Mouse (Mus musculus) heart, embryonic 15.5 days (tissue): ENCODE data around the gene Gm128. TPM values are rescaled to one million over a fixed set of nuclear protein-coding genes. Genes with fewer than 3 reads are reported as not detected.

Experiments
- ATAC-seq: fragments of 200-750 bp; cut with Nextera tagmentation; replicated peaks from 2 replicates; pipeline ENCODE4 v1.8.0; 2017; ENCODE audit warnings: low read depth, moderate TSS enrichment; ENCODE audit not compliant: insufficient number of reproducible peaks, insufficient read depth, low FRiP score
- H3K27ac ChIP-seq: fragments of 300-500 bp; sonication (generic); 2 replicates; pipeline ENCODE4 v1.5.1; 2015; ENCODE audit warnings: mild to moderate bottlenecking, inconsistent platforms
- H3K27me3 ChIP-seq: fragments of 300-500 bp; sonication (generic); 2 replicates; pipeline ENCODE4 v1.6.1; 2015; ENCODE audit warnings: inconsistent platforms
- H3K36me3 ChIP-seq: fragments of 300-500 bp; sonication (generic); 2 replicates; pipeline ENCODE4 v1.6.1; 2015; ENCODE audit warnings: mild to moderate bottlenecking, inconsistent platforms
- H3K4me1 ChIP-seq: fragments of 300-500 bp; sonication (generic); replicated peaks from 2 replicates; pipeline ENCODE4 v1.6.1; 2015; ENCODE audit warnings: inconsistent platforms
- H3K4me2 ChIP-seq: fragments of 300-500 bp; sonication (generic); 2 replicates; pipeline ENCODE4 v1.6.1; 2015; ENCODE audit warnings: inconsistent platforms, mild to moderate bottlenecking, moderate library complexity
- H3K4me3 ChIP-seq: fragments of 300-500 bp; sonication (generic); 2 replicates; pipeline ENCODE4 v1.5.1; 2015; ENCODE audit warnings: mild to moderate bottlenecking, inconsistent platforms
- H3K9ac ChIP-seq: fragments of 300-500 bp; sonication (generic); 2 replicates; pipeline ENCODE4 v1.6.1; 2015; ENCODE audit warnings: mild to moderate bottlenecking, inconsistent platforms
- H3K9me3 ChIP-seq: fragments of 300-500 bp; sonication (generic); replicated peaks from 2 replicates; pipeline ENCODE4 v1.6.1; 2016; ENCODE audit warnings: inconsistent platforms
- WGBS: fragments of 180-500 bp; shearing (Covaris S2); methylation state at CpG from one replicate; pipeline ENCODE4 v1.1.7; 2015; ENCODE audit warnings: mixed read lengths; 5-methylcytosine and 5-hydroxymethylcytosine counted together
- polyA plus RNA-seq: library from polyadenylated mRNA; unstranded; fragments of >200 nt; fragmentation: Nextera tagmentation; extraction: Ambion mirVana; gene quantifications from 2 replicates; pipeline ENCODE4 v1.2.1, GENCODE M21; 2015

Gene Gm128
- polyA plus RNA-seq, 1 experiment from 2014 or later, result 0.55 TPM

DNA sequence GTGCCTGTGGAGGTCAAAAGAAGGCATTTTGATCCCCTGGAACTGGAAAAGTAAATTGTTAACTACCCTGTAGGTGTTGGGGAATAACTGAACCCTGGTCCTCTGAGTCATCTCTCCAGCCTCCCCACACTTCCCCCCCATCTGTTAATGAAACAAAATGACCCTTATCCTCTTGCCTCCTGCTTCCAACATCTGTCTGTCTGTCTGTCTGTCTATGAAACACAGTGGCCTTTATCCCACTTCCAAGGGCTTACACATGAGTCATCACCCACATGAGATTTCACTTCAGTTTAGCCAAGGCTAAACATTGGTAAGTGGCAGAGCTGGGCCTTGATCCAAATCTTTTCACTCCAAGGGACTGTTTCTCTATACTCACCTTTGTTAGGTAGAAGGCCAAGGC lies 26.5 kb upstream of the Gm128 start:
- no peak overlapping the region for H3K4me2 ChIP-seq
- no peak overlapping the region for H3K4me3 ChIP-seq
- peaks cover 47% of the 10 kb centered on the region for H3K36me3 ChIP-seq
- H3K4me1 ChIP-seq, result 0 out of 2 replicates have a peak, but pooled peaks cover 4% of the 10 kb centered on the region
- no peak overlapping the region for H3K9ac ChIP-seq
- no peaks in the 10 kb centered on the region for H3K9me3 ChIP-seq
- H3K27ac ChIP-seq, result no peak overlapping the region
- no peak for ATAC-seq
- no peaks in the 10 kb centered on the region for H3K27me3 ChIP-seq

DNA sequence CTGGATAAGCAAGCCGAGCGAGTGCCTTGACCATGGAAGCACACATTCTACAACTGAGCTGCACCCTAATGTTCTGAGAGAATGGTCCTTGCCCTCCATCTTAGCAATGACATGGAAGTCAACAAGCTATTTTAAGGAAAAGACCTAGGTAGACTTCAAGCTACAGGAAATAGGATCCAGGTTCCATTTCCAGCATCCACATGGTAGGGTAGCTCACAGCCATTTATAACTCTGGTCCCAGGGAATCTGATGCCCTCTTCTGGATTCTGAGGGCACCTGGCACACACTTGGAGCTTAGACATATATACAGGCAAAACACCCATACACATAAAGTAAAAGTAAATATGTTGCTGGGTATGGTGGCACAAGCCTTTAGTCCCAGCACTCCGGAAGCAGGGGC lies 24.7 kb upstream of the Gm128 start:
- Histone ChIP-seq H3K4me1 (0 out of 2 replicates have a peak, but pooled peaks cover 4% of the 10 kb centered on the region), H3K4me3 (no peak overlapping the region), H3K4me2 (no peak overlapping the region), H3K27ac (no peak overlapping the region), H3K9ac (no peak overlapping the region), H3K9me3 (no peaks in the 10 kb centered on the region), H3K36me3 (peaks cover 63% of the 10 kb centered on the region), H3K27me3 (no peaks in the 10 kb centered on the region)
- ATAC-seq, result no peak
- WGBS, result 90% methylated on average over 3 of the region's 3 CpGs

DNA sequence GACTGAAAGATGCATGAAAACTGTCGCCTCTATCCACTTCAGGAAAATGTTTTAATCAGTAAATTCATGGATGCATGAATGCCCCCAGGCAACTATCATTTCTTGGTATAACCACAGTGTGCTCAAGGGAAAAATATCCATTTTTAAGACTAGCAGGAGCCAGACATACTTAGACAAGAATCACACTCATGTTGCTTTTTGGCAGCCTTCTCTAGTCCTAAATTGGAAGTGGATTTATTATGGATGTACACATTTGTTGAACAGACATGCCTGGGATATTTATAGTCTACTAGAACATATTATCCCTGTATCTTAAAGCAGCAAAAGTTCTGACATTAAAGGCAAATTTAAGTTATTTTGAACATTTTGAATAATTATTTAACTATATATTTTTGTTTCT lies 23.3 kb upstream of the Gm128 start:
- ATAC-seq, result no peak
- H3K36me3 ChIP-seq, result peaks cover 73% of the 10 kb centered on the region
- H3K27me3 ChIP-seq, result no peaks in the 10 kb centered on the region
- H3K4me2 ChIP-seq, result no peak overlapping the region
- no peak overlapping the region for H3K9ac ChIP-seq
- H3K9me3 ChIP-seq, result no peaks in the 10 kb centered on the region
- H3K27ac ChIP-seq, result no peak overlapping the region
- whole genome bisulfite sequencing, result 76% methylated on average over 1 of the region's 1 CpGs
- H3K4me3 ChIP-seq, result no peak overlapping the region
- H3K4me1 ChIP-seq, result 0 out of 2 replicates have a peak, but pooled peaks cover 1% of the 10 kb centered on the region

DNA sequence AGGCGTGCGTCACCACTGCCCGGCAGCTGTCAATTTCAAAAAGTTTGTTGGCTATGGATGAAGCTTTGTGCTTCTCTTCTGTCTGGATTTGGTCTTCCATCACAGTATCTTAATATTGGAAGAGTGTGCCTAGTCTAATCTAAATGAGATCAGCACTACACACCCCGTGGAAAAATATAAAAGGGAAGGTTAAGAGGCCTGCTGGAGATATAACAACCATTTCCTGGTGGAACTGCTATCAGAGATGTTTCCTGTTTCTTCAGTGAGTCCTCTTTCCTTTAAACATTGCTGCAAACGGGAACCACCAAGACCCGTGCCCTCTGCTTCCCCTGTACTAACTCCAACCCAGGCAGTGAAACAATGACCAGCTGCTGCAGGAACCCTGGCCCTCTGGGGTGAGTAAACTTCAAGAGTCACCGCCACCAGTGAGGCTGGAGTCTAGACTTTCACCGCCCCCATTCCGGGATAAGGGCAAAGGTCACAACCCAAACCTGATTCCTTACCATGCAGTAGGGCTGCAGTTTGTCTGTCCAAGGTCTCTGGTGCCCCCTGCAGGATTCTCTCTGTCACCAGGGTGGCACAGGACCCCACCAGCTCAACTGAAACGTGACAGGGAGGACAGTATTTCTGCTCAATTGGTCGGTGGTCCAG lies 21.8 kb upstream of the Gm128 start:
- Histone ChIP-seq H3K4me2 (no peak overlapping the region), H3K4me3 (no peak overlapping the region), H3K27ac (no peak overlapping the region), H3K27me3 (no peaks in the 10 kb centered on the region), H3K4me1 (no peaks in the 10 kb centered on the region), H3K9ac (no peak overlapping the region), H3K36me3 (peaks cover 80% of the 10 kb centered on the region), H3K9me3 (no peaks in the 10 kb centered on the region)
- WGBS, result 47% methylated on average over 11 of the region's 11 CpGs
- ATAC-seq, result no peak

DNA sequence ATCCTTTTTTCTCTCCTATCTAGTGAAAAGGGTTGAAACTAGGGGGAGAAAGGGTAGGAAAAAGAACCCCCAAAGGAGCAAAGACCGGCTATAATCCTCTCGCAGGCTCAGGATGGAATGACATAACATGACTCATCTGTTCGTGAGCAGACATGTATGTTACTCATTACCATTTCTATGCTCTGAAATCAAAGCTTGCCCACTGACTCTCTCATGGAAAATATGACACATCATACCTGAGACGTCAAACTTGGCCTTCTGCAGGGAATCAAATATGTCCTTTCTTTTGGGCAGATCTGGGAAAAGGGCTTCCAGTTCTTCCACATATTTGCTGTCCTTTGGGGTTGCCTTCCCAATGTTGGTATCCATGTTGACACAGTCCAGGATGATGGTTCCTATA lies 20.6 kb upstream of the Gm128 start:
- ATAC-seq, result no peak
- no peaks in the 10 kb centered on the region for H3K4me1 ChIP-seq
- H3K9me3 ChIP-seq, result no peaks in the 10 kb centered on the region
- H3K27me3 ChIP-seq, result no peaks in the 10 kb centered on the region
- H3K9ac ChIP-seq, result no peak overlapping the region
- 88% methylated on average over 4 of the region's 4 CpGs for WGBS
- H3K4me3 ChIP-seq, result no peak overlapping the region
- H3K36me3 ChIP-seq, result peaks cover 80% of the 10 kb centered on the region
- H3K4me2 ChIP-seq, result no peak overlapping the region
- no peak overlapping the region for H3K27ac ChIP-seq

DNA sequence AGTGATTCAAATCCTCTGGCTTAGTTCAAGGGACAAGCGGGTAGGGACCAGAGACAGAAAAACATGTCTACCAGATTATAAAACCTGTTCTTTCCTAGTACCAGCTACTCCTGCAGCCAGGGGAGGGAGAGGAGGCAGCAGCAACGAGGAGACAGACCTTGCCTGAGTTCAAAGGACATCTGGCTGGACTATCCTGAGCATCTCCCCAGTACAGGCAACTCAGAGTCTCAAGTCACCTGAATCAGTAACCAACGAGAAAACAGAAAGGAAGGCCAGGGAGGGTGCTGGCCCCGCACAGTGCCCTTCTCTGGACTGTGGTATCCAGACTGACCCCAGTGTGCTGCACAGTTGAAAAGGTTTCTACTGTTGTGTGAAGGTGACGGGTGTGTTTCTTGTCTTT lies 15.5 kb upstream of the Gm128 start:
- H3K9me3 ChIP-seq, result no peaks in the 10 kb centered on the region
- H3K27ac ChIP-seq, result no peak overlapping the region
- H3K4me3 ChIP-seq, result no peak overlapping the region
- no peak overlapping the region for H3K4me2 ChIP-seq
- ATAC-seq, result no peak
- H3K27me3 ChIP-seq, result no peaks in the 10 kb centered on the region
- H3K9ac ChIP-seq, result no peak overlapping the region
- 85% methylated on average over 5 of the region's 5 CpGs for WGBS
- peaks cover 82% of the 10 kb centered on the region for H3K36me3 ChIP-seq
- H3K4me1 ChIP-seq, result no peaks in the 10 kb centered on the region

DNA sequence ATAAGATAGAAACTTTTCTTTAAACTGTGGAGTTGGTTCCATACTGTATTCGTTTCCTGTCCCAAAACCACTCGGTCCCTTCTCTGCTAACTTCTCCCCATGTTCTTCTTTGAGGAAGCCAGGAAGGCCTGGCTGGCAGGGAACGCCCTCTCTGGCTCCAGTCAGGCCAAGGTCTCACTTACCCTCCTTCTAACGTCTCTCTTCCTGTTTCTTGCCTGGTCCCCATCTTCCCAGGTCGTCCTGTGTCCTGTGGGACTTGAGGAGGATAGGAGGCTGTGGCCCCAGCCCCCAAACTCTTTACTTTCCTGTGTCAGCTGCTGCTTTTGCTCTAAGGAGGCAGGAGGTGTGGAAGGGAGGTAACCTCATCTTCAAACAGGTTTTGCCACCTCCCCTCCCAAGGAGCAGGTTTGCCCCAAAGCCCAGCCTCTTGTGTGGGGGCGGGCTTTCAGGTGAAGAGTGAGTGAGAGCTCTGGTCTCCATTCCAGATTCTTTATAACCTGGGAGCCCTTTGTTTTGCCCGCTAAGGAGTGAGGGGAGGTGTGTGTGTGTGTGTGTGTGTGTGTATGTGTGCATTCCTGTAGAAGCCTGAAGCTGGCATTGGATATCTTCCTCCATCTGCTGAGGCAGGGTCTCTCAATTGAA lies 9.5 kb upstream of the Gm128 start, which contains the start of gene Bnipl:
Gene Bnipl, minus strand, starts transcription at position 411 of the 642 bp plus-strand sequence.
- no peak within 1 kb of the TSS for H3K4me3 ChIP-seq
- H3K27me3 ChIP-seq, result no peaks in the 10 kb centered on the region
- H3K9me3 ChIP-seq, result no peaks in the 10 kb centered on the region
- 52% methylated on average over 7 of the region's 7 CpGs for WGBS
- no peak within 1 kb of the TSS for H3K9ac ChIP-seq
- peaks cover 31% of the 10 kb centered on the region; the same call in 1 of the 2 replicates for H3K36me3 ChIP-seq
- no peak within 1 kb of the TSS for H3K4me2 ChIP-seq
- no peaks in the 10 kb centered on the region for H3K4me1 ChIP-seq
- no peak within 1 kb of the TSS for H3K27ac ChIP-seq
- no peak for ATAC-seq

DNA sequence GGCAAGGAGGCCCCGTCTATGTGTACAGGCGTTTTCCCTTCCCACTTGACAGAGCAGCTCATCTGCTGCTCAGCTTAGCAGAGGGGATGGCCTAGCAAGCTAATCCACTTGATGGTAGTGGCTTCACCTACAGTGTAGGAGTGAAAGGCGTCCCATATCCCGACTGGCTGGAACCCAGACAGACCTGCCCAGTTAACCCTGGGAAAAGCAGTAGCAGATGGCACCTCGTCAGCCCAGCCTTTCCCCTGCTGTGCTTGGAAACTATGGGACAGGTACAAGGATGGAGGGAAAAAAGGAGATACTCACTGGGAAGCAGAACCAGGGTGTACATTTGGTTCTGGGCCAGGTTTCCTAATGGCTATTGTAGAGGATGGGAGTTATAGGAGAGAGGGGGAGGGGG lies 9.0 kb upstream of the Gm128 start:
- no peak overlapping the region for H3K4me2 ChIP-seq

DNA sequence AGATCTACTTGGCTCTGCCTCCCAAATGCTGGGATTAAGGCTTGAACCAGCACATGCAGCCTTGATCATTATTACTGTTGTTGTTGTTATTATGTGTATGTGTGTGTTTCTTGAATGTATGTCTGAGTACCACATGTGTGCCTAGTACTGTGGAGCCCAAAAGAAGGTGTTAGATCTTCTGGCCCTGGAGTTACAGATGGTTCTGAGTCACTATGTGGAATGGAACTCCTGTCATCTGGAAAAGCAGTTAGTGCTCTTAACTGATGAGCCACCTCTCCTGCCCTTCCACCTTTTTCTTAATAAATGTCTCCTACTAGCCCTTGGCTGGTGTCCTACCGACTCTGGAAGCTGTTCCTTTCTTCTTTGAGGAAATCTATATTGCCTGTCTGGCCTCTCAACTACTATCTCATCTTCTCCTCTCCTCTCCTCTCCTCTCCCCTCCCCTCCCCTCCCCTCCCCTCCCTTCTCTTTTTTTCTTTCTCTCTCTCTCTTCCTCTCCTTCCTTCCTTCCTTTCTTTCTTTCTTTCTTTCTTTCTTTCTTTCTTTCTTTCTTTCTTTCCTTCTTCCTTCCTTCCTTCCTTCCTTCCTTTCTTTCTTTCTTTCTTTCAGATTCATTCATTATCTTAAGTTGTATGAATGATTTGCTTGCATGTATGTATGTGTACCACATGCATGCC lies 6.4 kb upstream of the Gm128 start:
- Histone ChIP-seq H3K9ac (no peak overlapping the region), H3K4me3 (no peak overlapping the region), H3K4me1 (no peaks in the 10 kb centered on the region), H3K36me3 (peaks cover 4% of the 10 kb centered on the region; the same call in 1 of the 2 replicates), H3K4me2 (no peak overlapping the region), H3K9me3 (no peaks in the 10 kb centered on the region), H3K27me3 (no peaks in the 10 kb centered on the region), H3K27ac (no peak overlapping the region)
- no peak for ATAC-seq
- 36% methylated on average over 1 of the region's 1 CpGs for WGBS

More for the DNA sequence above, 9.0 kb upstream of the Gm128 start:
- Histone ChIP-seq H3K4me1 (no peaks in the 10 kb centered on the region), H3K4me3 (no peak overlapping the region), H3K36me3 (peaks cover 28% of the 10 kb centered on the region; the same call in 1 of the 2 replicates), H3K27me3 (no peaks in the 10 kb centered on the region), H3K27ac (no peak overlapping the region), H3K9ac (no peak overlapping the region), H3K9me3 (no peaks in the 10 kb centered on the region)
- 66% methylated on average over 5 of the region's 5 CpGs for WGBS
- no peak for ATAC-seq

DNA sequence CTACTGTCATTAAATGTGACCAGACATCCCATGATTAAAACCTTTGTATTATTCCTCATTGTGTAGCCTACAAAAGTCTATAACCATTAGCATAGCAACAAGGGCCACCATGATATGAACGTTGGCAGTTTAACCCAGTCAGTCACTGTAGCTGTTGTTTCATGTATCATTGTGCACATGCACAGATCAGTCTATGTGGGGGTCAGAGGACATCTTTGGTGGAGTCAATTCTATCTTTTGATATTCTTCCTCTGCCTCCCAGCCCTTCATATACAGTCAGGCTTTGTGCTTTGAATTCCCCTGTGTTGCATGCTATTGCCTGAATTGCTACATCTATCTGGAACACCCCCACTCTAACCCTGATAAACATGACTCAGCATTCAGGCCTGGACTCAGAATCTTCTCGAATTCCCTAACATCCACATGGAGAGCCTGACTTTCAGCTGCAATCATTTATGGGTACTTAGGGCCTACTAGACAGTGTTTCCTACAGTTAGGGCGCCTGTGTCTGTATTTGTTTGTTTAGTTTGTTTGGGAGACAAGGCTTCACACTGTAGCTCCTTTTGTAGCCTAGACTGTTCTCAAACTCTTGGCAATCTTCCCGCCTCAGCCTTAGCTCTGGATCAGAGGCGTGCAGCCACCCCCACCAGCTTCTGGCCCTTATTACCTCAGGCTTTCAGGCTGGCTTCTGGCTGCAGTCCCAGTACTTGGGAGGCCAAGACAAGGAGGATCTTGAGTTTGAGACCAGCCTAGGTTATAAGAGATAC lies 5.2 kb upstream of the Gm128 start:
- no peaks in the 10 kb centered on the region for H3K9me3 ChIP-seq
- H3K36me3 ChIP-seq, result 0 out of 2 replicates have a peak, but pooled peaks cover 3% of the 10 kb centered on the region
- no peak overlapping the region for H3K9ac ChIP-seq
- no peaks in the 10 kb centered on the region for H3K27me3 ChIP-seq
- WGBS, result 69% methylated on average over 5 of the region's 5 CpGs
- no peak overlapping the region for H3K27ac ChIP-seq
- no peak overlapping the region for H3K4me3 ChIP-seq
- H3K4me2 ChIP-seq, result no peak overlapping the region
- ATAC-seq, result 0 out of 2 replicates have a peak, but pooled peaks have one; percentile 22
- no peaks in the 10 kb centered on the region for H3K4me1 ChIP-seq

DNA sequence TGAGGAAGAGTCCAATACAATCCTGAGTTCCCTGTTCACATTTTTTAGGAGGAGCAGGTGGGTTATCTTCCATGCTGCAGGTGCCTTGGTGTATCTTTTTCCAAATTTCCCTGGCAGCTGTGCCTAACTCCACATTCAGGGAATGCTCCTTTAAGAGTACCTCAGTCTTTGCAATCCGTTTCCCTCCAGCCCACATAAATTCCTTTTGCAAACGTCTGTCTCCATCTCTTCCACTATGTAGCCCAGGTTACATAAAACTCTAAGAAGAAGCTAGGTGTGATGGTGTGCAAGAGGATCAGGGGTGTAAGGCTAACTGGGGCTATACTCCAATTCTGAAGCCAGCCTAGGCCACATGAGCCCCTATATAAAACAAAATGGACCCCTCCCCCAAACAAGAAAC lies 1.7 kb upstream of the Gm128 start:
- no peak overlapping the region for H3K4me3 ChIP-seq
- H3K9me3 ChIP-seq, result no peaks in the 10 kb centered on the region
- no peak overlapping the region for H3K9ac ChIP-seq
- ATAC-seq, result no peak
- 66% methylated on average over 2 of the region's 2 CpGs for WGBS
- no peaks in the 10 kb centered on the region for H3K36me3 ChIP-seq
- H3K27me3 ChIP-seq, result no peaks in the 10 kb centered on the region
- no peak overlapping the region for H3K4me2 ChIP-seq
- no peak overlapping the region for H3K27ac ChIP-seq
- peaks cover 9% of the 10 kb centered on the region; the same call in 1 of the 2 replicates for H3K4me1 ChIP-seq
